Mouse (Mus musculus): ENCODE measurements around the gene Mbnl2. TPM values are rescaled to one million over a fixed set of nuclear protein-coding genes. Genes with fewer than 3 reads are reported as not detected.
"Not testable (repeated sequence)": the region's sequence is repeated elsewhere in the genome, so short reads cannot be mapped to it uniquely, and the experiment has no call there.

Mbnl2 gene
- total RNA-seq, 2 experiments from 2014 or later = 24.0 to 32.7 TPM

DNA sequence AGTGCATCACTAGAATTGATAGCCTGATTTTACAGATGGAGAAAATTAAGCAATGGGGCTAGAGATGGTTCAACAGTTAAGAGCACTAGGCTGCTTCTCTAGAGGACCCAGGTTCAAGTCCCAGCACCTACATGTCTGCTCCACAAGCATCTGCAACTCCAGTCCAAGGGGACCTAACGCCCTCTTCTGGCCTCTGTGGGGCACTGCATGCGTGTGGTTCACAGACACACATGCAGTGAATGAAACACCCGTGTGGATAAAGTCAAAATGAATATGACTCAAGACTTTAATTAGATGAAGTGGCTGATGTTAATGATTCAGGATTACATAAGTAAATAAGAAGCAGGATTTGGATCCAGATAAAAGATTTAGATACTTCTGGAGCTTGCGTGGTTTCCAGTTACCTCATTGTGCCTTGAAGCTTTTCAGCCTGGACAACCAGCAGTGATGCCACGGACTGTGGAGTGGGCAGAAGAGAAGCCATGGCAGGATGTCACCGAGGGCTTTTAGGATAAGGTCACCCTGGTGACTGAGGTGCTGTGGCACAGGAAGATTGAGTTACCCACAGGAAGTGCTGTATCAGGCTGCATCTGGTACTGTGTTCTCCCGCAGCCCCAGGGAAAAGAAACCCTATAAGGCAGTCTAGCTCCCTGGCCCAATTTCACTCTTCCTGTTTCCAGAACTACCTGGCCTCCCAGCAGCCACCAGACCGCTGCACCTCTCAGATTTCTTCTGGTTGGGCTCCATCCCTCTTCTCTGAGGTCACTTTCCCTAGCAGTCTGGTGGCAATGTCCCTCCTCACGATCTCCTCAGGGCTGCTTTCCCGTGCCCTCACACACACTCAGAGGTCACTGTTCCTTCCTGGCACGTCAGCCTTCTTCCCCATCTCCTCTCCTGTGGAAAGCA is 72.2 kb downstream of the Mbnl2 start:
- no peak for ATAC-seq (replicated peaks; ENCODE audit: low FRiP score, poor library complexity, severe bottlenecking)

DNA sequence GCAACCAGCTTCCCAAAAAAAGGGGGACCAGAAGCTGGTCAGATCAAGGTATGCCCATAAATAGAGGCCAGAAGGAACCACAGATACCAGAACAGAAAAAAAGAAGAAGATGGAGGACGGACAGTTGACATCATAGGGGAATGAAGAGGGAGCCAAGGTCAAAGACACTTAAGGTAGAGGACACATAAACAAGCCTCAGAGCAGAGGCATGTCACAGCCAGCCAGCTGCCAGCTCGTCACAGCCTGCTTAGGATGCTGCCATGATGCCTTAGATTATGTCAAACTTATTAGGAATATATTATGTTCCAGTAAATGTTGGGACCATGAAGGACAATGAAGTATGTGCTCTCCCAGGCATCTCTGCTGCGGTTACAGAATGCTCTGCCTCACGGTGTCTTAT is 73.9 kb downstream of the Mbnl2 start:
- ATAC-seq (replicated peaks; ENCODE audit: low FRiP score, poor library complexity, severe bottlenecking) = no peak

DNA sequence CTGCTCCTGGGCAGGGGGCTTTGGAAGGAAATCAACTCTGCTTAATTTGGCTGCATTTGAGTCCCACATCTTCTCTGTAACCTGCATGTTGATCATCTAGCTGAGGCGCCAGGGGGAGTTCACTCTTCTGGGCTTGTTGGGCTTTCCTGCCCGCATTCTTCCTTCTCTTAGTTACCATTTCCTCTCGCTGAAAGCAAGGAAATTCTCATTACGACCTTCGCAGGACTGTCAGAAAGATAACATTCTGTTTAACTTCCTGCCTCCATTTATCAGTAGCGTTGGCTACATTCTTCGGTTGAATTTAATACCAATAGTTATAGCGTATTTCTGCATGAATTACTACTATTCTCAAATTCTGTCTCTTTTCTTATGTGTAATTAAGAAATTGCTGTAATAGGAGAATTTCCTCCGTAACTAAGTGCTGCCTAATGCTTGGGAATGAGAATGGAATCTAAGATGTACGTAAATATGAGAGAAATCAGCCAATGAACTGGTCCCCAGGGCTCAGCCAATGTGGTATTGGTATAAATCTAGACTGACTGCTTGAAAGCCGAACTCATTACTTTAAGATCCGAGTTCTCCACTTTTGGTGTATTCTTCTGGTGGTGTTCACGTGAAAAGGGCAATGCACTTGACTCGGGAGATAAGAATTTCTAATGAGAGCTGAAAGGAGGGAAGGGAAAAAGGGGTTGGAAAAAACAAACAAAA is 76.8 kb downstream of the Mbnl2 start:
- no peak for ATAC-seq (replicated peaks; ENCODE audit: low FRiP score, poor library complexity, severe bottlenecking)

DNA sequence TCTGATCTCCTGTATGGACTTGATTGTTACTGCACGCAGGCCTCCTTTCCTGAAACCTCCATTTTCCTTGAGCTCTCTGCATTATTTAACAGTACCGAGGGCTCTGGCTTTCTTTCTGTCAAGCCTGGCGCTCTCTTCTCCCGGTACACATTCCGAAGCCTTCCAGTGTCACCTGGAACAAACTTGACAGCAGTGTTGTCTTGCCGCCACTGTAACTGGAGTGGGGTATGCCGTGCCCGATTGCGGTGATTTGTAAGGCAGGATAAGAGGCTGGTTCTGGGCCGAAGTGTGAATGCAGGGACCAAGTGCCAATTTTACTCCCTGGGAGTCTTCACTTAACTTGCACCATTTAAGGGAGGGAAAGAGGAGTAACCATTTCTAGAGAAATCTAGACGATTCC is 77.7 kb downstream of the Mbnl2 start:
- no peak for ATAC-seq (replicated peaks; ENCODE audit: low FRiP score, poor library complexity, severe bottlenecking)

DNA sequence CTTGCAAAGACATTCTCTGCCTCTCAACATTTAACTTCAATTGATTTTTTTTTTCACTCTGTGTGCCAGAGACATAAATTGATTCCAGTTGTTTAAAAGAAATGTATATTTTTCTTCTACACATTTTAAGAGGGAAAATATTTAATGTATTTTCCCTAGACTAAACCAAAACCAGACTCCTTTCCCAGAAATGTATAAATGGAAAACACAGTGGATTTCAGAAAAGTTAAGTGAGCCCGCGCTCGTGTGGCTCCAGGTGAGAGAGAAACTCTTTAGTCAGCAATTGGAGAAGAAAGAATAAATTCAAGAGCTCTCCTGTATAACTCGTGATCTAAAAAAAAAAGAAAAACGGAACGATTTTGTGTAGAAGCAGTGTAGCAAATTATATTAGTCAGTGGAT is 79.1 kb downstream of the Mbnl2 start:
- no peak for ATAC-seq (replicated peaks; ENCODE audit: low FRiP score, poor library complexity, severe bottlenecking)

DNA sequence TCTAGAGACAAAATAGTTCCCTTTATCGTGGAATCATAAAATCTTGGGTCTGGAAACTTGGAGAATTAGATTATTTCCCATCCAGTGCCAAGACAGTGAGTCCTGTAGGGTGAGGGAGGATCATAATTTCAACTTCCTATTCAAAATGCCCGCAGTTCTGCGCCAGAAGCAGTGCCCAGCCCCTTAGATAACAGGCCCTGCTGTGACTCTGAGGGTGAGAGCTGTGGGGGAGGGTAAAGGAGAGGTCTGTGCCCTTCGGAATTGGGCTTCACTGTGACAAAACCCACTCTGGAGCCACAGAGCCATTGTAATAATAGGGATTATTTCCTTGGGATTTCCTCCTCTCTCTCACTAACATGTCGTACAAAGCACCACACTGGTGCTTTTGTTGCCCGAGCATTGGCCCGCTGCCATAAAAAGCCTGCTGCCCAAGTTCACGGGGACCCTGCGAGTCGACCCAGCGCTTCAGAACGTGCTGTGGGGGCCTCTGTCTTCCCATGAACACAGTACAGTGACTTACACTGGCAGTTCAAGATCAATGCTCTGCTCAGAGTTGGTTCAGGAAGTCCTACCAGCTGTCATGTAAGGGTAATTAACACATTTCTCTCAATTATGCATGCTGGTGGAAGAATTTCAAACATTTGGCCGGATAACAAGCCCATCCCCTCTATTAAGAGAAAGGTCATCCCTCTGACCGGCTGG is 79.7 kb downstream of the Mbnl2 start:
- ATAC-seq (replicated peaks; ENCODE audit: low FRiP score, poor library complexity, severe bottlenecking) = 0 out of 2 replicates have a peak, but pooled peaks have one; percentile 39

DNA sequence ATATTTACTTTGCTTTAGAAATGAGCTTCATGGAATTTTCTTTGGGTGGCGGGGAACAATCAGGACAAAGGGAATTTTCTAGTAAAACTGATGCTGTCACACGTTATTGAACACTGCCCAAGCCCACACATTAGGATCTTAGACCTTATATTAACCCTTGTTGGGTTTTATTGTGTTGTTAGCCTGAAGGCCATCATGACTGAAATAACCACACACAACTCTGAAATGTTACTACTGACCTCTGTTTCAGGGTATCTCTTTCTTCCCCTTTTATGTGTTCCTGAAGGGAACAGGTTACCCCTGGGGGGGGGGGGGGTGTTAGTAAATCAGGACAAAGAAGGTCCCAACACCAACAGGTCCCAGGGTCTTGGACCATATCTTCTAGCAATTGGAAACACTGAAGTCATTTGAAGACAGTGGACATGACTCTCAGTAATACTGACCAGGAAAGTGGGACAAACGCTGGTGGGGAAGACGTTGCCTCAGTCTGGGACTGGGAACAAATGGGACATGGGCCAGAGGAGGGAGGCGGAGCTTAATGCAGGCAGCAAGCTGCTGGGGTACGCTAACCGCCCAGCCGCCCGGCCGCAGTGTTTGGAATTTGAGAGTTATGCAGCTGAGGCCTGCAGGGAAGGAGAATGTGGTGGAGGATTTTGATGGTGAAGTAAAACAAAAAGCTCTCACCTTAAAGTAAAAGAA is 80.4 kb downstream of the Mbnl2 start:
- no peak for ATAC-seq (replicated peaks; ENCODE audit: low FRiP score, poor library complexity, severe bottlenecking)

DNA sequence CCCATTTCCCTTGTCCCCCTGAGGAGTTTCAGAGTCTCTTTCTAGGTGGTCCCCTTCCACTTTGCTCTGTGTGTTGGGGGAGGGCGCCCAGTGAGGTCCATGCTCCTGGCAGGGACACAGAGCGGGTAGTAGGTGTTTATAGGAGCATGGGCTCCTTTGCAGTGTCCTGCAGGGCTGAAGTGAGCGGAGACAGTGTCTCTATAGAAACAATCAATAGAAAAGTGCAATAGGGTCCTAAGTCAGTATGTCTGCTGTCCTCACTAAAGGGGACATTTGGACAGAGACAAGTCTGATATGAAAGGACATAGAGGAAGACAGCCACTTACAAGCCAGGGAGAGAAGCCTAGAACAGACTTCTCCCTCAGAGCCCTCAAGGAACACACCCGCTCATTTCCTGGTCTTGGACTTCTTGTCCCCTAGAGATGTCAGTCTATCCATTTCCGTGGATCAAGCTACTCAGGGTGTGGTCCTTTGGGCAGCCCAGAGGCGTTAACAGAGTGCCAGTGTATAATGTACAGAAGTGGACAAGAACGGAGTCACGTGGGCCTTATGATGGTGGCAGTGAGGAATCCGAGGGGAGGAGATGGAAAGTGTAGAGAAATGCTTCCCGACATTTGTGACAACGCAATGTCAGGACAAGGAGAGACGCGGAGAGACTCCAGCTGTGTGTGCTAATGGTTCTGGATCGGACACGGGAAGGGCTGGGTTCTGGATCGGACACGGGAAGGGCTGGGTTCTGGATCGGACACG is 82.0 kb downstream of the Mbnl2 start:
- no peak for ATAC-seq (replicated peaks; ENCODE audit: low FRiP score, poor library complexity, severe bottlenecking)

DNA sequence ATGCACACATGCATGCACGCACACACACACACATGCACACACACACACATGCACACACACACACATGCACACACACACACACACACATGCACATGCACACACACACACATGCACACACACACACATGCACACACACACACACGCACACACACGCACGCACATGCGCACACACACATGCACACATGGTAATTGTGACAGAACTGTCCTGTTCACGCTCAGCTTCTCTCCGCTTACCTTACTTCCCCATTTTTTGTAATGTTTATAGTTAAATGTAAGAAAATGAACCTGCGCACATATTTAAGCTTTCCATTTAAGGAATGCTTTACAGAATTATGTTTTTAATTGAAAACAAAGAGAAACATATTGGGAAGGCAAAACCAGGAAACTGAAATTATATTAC is 84.1 kb downstream of the Mbnl2 start:
- not testable (repeated sequence) for ATAC-seq (replicated peaks; ENCODE audit: low FRiP score, poor library complexity, severe bottlenecking)

DNA sequence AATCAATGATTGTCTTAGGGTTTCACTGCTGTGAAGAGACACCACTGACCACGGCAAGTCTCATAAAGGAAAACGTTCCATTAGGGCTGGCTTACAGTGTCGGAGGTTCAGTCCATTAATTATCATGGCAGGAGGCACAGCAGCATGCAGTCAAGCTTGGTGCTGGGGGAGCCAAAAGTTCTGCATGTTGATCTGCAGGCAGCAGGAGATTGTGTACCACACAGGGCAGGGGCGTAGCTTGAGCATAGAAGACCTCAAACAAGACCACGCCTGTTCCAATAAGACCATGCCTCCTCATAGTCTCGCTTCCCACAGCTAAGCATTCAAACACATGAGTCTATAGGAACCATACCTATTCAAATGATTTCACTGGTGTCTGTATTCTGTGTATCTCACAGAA is 85.7 kb downstream of the Mbnl2 start:
- ATAC-seq (replicated peaks; ENCODE audit: low FRiP score, poor library complexity, severe bottlenecking) = no peak

DNA sequence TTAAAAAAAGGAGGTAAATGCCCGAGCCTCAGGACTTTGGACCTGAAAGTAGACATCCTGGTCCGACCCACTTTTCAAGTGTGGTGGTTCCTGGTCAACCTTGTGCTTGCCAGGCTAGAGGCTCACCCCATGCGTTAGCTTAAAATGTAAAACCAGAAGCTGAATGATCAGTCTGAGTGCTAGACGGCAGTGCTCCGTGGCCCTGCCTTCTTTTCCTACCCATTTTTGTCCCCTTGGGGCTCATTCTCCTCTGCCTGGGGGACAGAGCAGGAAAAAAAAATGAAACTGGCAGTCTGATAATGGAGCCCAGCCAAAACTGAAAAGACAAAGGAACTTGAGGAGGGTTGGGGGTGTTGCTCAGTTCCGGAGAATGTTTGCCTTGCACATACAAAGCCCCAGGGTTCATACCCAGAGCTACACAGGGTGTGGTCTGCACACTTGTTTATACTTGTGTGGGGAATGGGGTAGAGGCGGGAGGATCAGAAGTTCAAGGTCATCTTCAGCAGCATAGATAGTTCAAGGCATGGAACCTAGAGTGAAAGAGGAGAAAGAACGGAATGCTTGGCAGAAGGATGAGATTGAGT is 87.0 kb downstream of the Mbnl2 start:
- no peak for ATAC-seq (replicated peaks; ENCODE audit: low FRiP score, poor library complexity, severe bottlenecking)

DNA sequence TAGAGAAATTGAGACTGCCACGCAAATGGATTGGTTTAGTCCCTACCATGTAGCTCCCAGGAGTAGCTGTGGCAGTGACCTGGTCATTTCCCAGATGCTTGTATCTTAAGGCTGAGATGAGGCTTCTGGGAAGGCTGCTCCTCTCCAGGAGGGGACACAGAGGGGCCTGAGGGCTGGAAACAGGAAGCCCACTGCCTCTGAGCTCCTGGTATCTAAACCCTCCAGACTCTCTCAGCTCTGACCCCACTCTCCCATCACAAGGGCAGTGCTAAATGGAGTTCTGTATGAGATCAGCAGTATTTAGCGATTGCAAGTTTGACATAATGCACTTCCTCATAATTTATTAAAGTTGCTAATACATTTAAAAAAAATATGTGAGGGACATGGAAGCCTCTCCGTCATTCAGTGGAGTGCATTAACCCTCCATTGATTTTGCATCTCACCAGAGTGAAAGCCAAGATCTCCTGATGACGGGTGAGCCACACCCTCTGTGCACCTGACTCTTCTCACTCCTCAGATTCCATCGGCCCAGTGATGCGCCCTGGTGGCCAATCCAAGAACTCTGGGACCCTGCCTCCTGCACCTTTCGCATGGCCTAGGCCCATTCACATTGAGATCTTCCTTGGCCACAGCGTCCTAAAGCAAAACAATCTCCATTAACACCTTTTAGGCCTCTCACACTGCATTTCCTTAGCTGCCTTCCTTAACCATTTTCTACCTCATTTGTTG is 87.8 kb downstream of the Mbnl2 start:
- ATAC-seq (replicated peaks; ENCODE audit: low FRiP score, poor library complexity, severe bottlenecking) = no peak

DNA sequence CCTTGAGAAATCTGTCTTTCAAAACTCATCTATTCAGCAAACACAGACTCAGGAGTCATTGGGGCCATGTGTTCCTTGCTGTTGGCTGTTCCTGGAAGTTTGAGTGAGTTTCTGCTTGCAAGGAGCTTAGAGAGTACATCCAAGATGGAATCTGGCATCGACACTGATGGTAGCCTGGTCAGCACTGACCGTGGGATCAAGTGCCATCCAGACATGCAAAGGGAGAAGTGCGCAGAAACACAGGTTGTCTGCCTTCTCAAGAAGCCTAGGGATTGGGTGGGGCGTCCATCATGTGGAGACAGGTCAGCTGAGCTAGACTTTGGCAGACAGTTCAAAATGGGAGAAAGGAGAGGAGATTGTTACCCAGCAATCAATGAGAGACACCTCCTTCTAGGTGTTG is 89.6 kb downstream of the Mbnl2 start:
- no peak for ATAC-seq (replicated peaks; ENCODE audit: low FRiP score, poor library complexity, severe bottlenecking)

DNA sequence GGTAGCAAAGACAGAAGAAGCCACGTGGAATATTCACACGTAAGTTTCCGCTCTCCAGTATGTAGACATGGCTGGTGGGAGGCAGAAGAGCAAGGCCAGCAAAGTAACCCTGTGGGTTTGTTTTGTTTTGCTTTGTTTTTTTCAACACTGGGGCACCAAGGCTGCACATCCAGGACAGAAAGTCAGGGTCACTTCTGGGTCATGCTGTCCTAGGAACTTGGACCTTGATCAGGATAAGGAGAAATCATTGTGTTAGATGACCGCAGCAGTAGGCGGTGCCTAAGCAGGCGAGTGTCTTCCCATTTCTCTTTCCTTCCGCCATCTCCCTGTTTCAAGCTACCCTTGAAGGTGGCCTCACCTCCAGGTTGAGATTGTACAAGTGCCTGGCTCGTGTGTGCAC is 91.5 kb downstream of the Mbnl2 start:
- ATAC-seq (replicated peaks; ENCODE audit: low FRiP score, poor library complexity, severe bottlenecking) = no peak

DNA sequence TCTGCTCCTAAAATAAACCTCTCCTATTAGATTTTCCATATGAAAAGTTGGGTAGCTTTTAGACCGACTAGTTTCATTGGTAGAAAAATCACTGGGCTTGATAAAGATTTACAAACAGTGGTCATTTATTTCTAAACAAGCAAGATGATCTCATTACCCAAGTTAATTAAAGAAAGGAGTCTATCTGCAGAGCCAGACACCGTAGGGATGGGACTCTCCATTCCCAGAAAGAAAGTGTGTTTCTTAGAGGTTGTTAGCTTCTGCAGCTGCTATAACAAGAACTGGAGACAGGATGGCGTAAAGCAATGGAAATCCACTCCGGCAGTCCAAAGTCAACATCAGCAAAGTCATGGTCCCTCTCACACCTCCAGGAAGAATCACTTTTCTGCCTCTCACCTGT is 92.1 kb downstream of the Mbnl2 start:
- no peak for ATAC-seq (replicated peaks; ENCODE audit: low FRiP score, poor library complexity, severe bottlenecking)

DNA sequence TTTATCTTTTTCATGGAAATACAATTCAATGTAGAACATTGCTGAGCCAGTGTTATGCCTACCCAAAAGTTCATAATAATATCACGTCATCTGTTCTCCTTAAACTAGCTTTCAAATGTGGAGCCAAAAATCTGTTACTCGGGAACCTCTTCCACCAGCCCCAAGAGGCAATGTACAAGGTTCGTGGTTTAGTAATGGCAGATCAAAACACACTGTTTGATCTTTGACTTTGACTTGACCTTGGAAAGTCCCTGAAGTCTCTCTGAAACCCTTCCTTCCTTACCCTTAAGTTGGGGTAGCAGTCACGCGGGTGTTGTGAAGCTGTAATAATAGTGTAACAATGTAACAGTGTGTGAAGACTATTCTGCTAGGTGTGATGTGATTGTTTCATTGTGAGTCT is 93.0 kb downstream of the Mbnl2 start:
- ATAC-seq (replicated peaks; ENCODE audit: low FRiP score, poor library complexity, severe bottlenecking) = no peak

DNA sequence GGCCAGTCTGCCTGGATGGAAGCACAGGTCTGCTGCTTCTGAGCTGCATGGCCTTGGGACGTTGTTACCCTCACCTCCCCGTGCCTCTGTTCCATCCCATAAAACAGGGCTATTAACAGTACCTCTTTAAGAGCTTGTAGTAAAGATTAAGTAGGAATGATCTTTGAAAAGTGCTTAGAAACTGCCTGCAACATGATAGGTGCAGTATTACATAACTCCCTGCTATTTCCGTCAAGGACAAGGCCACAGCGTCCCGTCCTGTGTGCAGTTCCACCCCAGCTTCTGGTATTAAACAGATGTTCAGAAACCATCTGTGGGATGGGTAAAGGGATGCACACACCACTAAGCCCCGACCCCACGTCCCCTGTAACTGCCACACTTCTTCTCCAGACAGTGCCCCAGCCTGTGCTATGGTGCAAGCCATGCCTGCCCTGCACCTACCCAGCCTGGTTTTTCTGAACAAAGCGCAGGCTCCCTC is 93.5 kb downstream of the Mbnl2 start:
- no peak for ATAC-seq (replicated peaks; ENCODE audit: low FRiP score, poor library complexity, severe bottlenecking)

DNA sequence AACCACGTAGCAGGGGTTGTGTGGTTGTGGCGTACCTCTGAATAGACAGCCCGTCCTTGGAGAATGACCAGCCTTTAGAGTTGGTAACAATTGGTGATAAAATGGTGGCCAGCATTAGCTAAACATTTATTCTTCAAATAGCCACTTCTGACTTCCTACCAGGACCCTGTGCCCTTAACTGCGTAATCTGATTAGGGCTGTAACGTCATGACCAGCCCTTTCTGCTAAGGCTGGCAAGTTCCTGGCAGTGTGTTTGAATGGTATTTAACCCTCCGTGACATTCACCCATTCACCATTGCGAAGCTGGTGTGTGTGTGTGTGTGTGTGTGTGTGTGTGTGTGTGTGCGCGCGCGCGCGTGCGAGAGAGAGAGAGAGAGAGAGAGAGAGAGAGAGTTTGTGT is 94.6 kb downstream of the Mbnl2 start:
- ATAC-seq (replicated peaks; ENCODE audit: low FRiP score, poor library complexity, severe bottlenecking) = no peak

Measured in erythroid progenitor cell, adult 5-6 weeks (primary cell).